Mouse (Mus musculus) hematopoietic stem cell, adult 5-6 weeks (primary cell): Measurements from ENCODE around the gene Kng2. TPM values are rescaled to one million over a fixed set of nuclear protein-coding genes. Genes with fewer than 3 reads are reported as not detected.
"Not testable (repeated sequence)": the region's sequence is repeated elsewhere in the genome, so short reads cannot be mapped to it uniquely, and the experiment has no call there.

Experiments
- ATAC-seq, 2 experiments: fragments of 125-278 bp in 1 of 2; replicated peaks in 1 of 2; 2 replicates each; pipeline ENCODE4 v1.8.0; 2016 to 2017; ENCODE audit warnings: inconsistent platforms in 2 of 2, mild to moderate bottlenecking in 2 of 2, moderate number of reproducible peaks in 2 of 2, low read depth in 1 of 2, moderate TSS enrichment in 1 of 2; ENCODE audit not compliant: low FRiP score in 2 of 2, poor library complexity in 2 of 2, severe bottlenecking in 2 of 2, insufficient read depth in 1 of 2, low TSS enrichment in 1 of 2
- total RNA-seq: library from RNA; stranded (forward); fragments of 172-1452, 232-1000 nt; gene quantifications from 2 replicates; pipeline ENCODE4 v1.2.3, GENCODE M21; 2017

The Kng2 gene
- total RNA-seq = not detected in 2 replicates

GRCm38 (mm10) chr16:23028966-23029600 lies at the start of gene Kng2:
Kng2 (minus strand) TSS chr16:23029482.
- ATAC-seq = not testable (repeated sequence)

GRCm38 (mm10) chr16:23077516-23077915 lies 48.2 kb upstream of the Kng2 start:
- ATAC-seq = not testable (repeated sequence)

GRCm38 (mm10) chr16:23060781-23061325 lies 31.6 kb upstream of the Kng2 start:
- ATAC-seq = not testable (repeated sequence)

GRCm38 (mm10) chr16:23059630-23060029 lies 30.3 kb upstream of the Kng2 start:
- not testable (repeated sequence) for ATAC-seq

- not testable (repeated sequence) for ATAC-seq
Observed at GRCm38 (mm10) chr16:23057668-23058447, 28.6 kb upstream of the Kng2 start, which contains the start of gene Kng1. Kng1 (plus strand) TSS chr16:23057865.

- peak in 1 of 2 experiments; percentile 53; a peak in 2 of 4 replicates for ATAC-seq
Observed at GRCm38 (mm10) chr16:23046319-23046718, 17.0 kb upstream of the Kng2 start.

- no peak for ATAC-seq
Observed at GRCm38 (mm10) chr16:23040876-23041275, 11.6 kb upstream of the Kng2 start.

- no peak for ATAC-seq
Observed at GRCm38 (mm10) chr16:23039281-23039680, 10.0 kb upstream of the Kng2 start.

- ATAC-seq = no peak
Observed at GRCm38 (mm10) chr16:23037744-23038143, 8.5 kb upstream of the Kng2 start.

- ATAC-seq = no peak
Observed at GRCm38 (mm10) chr16:23033673-23034072, 4.4 kb upstream of the Kng2 start.

- no peak for ATAC-seq
Observed at GRCm38 (mm10) chr16:23030673-23031435, 1.6 kb upstream of the Kng2 start.

GRCm38 (mm10) chr16:23027341-23027740 lies 1.9 kb downstream of the Kng2 start:
- ATAC-seq = not testable (repeated sequence)

- no peak for ATAC-seq
Observed at GRCm38 (mm10) chr16:23026582-23026981, 2.7 kb downstream of the Kng2 start.

- ATAC-seq = no peak
Observed at GRCm38 (mm10) chr16:23025111-23025510, 4.2 kb downstream of the Kng2 start.

- not testable (repeated sequence) for ATAC-seq
Observed at GRCm38 (mm10) chr16:23020571-23020970, 8.7 kb downstream of the Kng2 start.

- ATAC-seq = not testable (repeated sequence)
Observed at GRCm38 (mm10) chr16:23014645-23015044, 14.6 kb downstream of the Kng2 start.

- ATAC-seq = not testable (repeated sequence)
Observed at GRCm38 (mm10) chr16:23013786-23014185, 15.5 kb downstream of the Kng2 start.
